8 mouse cellular contexts compared by ENCODE assay signal in genomic region chr4:126131290-126132121, GRCm38 (mm10). TPM values are rescaled to one million over a fixed set of nuclear protein-coding genes. Genes with fewer than 3 reads are reported as not detected.
A peak's percentile ranks its signal among the peaks of the same experiment; 100 is the strongest.
DNase-seq lines count a peak whose midpoint lies in the region; ATAC-seq and TF ChIP-seq lines count a peak whose summit lies in the region.

No protein-coding gene starts in this region.

- no peaks in the 10 kb centered on the region for H3K79me3 ChIP-seq in C2C12 (ENCODE audit: low read depth)

- no peaks in the 10 kb centered on the region for H3K27me3 ChIP-seq in C2C12 (ENCODE audit: control insufficient read depth, insufficient read depth, insufficient read length)
- no peaks in the 10 kb centered on the region for H3K27me3 ChIP-seq in forebrain, embryonic 14.5 days (replicated peaks; ENCODE audit: control insufficient read depth, insufficient read depth, low read length)
- no peaks in the 10 kb centered on the region for H3K27me3 ChIP-seq in hindbrain, postnatal 0 days (ENCODE audit: insufficient read depth, low read length)
- no peaks in the 10 kb centered on the region for H3K27me3 ChIP-seq in limb, embryonic 10.5 days (ENCODE audit: low read depth, poor library complexity, severe bottlenecking)
- H3K27me3 ChIP-seq in midbrain, embryonic 15.5 days (replicated peaks) = no peaks in the 10 kb centered on the region
- H3K27me3 ChIP-seq in thymus, adult 2 months (ENCODE audit: control insufficient read depth, insufficient read depth, low read length) = no peaks in the 10 kb centered on the region

- peaks cover 73% of the 10 kb centered on the region for H3K36me3 ChIP-seq in C2C12 (ENCODE audit: control insufficient read depth, insufficient read depth)
- H3K36me3 ChIP-seq in forebrain, embryonic 14.5 days (ENCODE audit: control insufficient read depth, insufficient read depth, low read length) = peaks cover 56% of the 10 kb centered on the region
- H3K36me3 ChIP-seq in hindbrain, postnatal 0 days (ENCODE audit: insufficient read depth, low read length) = peaks cover 40% of the 10 kb centered on the region
- peaks cover 81% of the 10 kb centered on the region for H3K36me3 ChIP-seq in limb, embryonic 10.5 days
- peaks cover 30% of the 10 kb centered on the region for H3K36me3 ChIP-seq in midbrain, embryonic 15.5 days (replicated peaks)
- peaks cover 5% of the 10 kb centered on the region for H3K36me3 ChIP-seq in thymus, adult 2 months (ENCODE audit: control insufficient read depth, insufficient read depth, low read length)

- H3K27ac ChIP-seq in forebrain, embryonic 14.5 days (ENCODE audit: low read depth, low read length) = peak overlapping the region; percentile 56; the same call in 1 of the 2 replicates
- H3K27ac ChIP-seq in hindbrain, postnatal 0 days = peak overlapping the region; percentile 71
- H3K27ac ChIP-seq in limb, embryonic 10.5 days = peak overlapping the region; percentile 70
- peak overlapping the region; percentile 39; the same call in 1 of the 2 replicates for H3K27ac ChIP-seq in midbrain, embryonic 15.5 days
- no peak overlapping the region; the same call in 1 of the 2 replicates for H3K27ac ChIP-seq in thymus, adult 2 months (ENCODE audit: control insufficient read depth, insufficient read depth, low read length)

- 59% methylated on average over 10 of the region's 10 CpGs for WGBS in forebrain, embryonic 14.5 days
- WGBS in hindbrain, postnatal 0 days = 50% methylated on average over 10 of the region's 10 CpGs
- WGBS in limb, embryonic 10.5 days = 65% methylated on average over 10 of the region's 10 CpGs
- WGBS in midbrain, embryonic 15.5 days = 66% methylated on average over 10 of the region's 10 CpGs
- 67% methylated on average over 10 of the region's 10 CpGs for WGBS in thymus, adult 2 months

- H3K4me3 ChIP-seq in C2C12 (ENCODE audit: insufficient read depth, poor library complexity, severe bottlenecking) = no peak overlapping the region
- no peak overlapping the region for H3K4me3 ChIP-seq in forebrain, embryonic 14.5 days (ENCODE audit: low read depth, low read length)
- H3K4me3 ChIP-seq in hindbrain, postnatal 0 days (ENCODE audit: low read length) = no peak overlapping the region
- no peak overlapping the region for H3K4me3 ChIP-seq in limb, embryonic 10.5 days
- H3K4me3 ChIP-seq in midbrain, embryonic 15.5 days = no peak overlapping the region
- no peak overlapping the region for H3K4me3 ChIP-seq in thymus, adult 2 months (ENCODE audit: control insufficient read depth, insufficient read depth, low read length)

- no peak overlapping the region for H3ac ChIP-seq in C2C12 (ENCODE audit: control insufficient read depth, insufficient read length, low read depth)

- peaks cover 4% of the 10 kb centered on the region for H3K4me1 ChIP-seq in forebrain, embryonic 14.5 days (ENCODE audit: control insufficient read depth, insufficient read depth, low read length)
- peaks cover 15% of the 10 kb centered on the region; the same call in 1 of the 2 replicates for H3K4me1 ChIP-seq in hindbrain, postnatal 0 days (ENCODE audit: insufficient read depth, low read length)
- peaks cover 42% of the 10 kb centered on the region for H3K4me1 ChIP-seq in limb, embryonic 10.5 days
- peaks cover 15% of the 10 kb centered on the region for H3K4me1 ChIP-seq in midbrain, embryonic 15.5 days
- no peaks in the 10 kb centered on the region for H3K4me1 ChIP-seq in thymus, adult 2 months (replicated peaks; ENCODE audit: control insufficient read depth, insufficient read depth, low read length)

- no peak overlapping the region for H3K4me2 ChIP-seq in forebrain, embryonic 14.5 days (ENCODE audit: low read length)
- H3K4me2 ChIP-seq in hindbrain, postnatal 0 days (ENCODE audit: low read depth, low read length) = no peak overlapping the region
- H3K4me2 ChIP-seq in midbrain, embryonic 15.5 days = no peak overlapping the region

- peaks cover 12% of the 10 kb centered on the region for H3K79me2 ChIP-seq in C2C12 (ENCODE audit: control insufficient read depth, insufficient read depth)

- peak; percentile 62; the same call in 1 of the 2 replicates for ATAC-seq in forebrain, embryonic 14.5 days
- peak; percentile 87 for ATAC-seq in hindbrain, postnatal 0 days
- ATAC-seq in midbrain, embryonic 15.5 days (replicated peaks) = 0 out of 2 replicates have a peak, but pooled peaks have one; percentile 62
- ATAC-seq in cerebellum, adult (ENCODE audit: insufficient number of reproducible peaks, low FRiP score, low TSS enrichment) = no peak

- no peaks in the 10 kb centered on the region for H3K9me3 ChIP-seq in forebrain, embryonic 14.5 days (replicated peaks; ENCODE audit: control insufficient read depth, low read length)
- H3K9me3 ChIP-seq in hindbrain, postnatal 0 days (ENCODE audit: low read length) = no peaks in the 10 kb centered on the region
- no peaks in the 10 kb centered on the region for H3K9me3 ChIP-seq in limb, embryonic 10.5 days (replicated peaks)
- H3K9me3 ChIP-seq in midbrain, embryonic 15.5 days = no peaks in the 10 kb centered on the region

- peak; percentile 96 for DNase-seq in NIH3T3 (ENCODE audit: low read depth)
- DNase-seq in forebrain, embryonic 14.5 days (ENCODE audit: low spot score) = peak; percentile 77
- DNase-seq in hindbrain, postnatal 0 days (ENCODE audit: low spot score) = peak; percentile 89
- DNase-seq in limb, embryonic 10.5 days (ENCODE audit: low spot score) = no peak
- DNase-seq in thymus, adult 2 months = no peak

- TF ChIP-seq POLR2A in thymus, adult 2 months (IDR thresholded peaks at IDR 0.05; ENCODE audit: control insufficient read depth, extremely low read depth, insufficient read depth, low read length, poor library complexity) = no peak

- TF ChIP-seq CTCF in C2C12 (IDR thresholded peaks at IDR 0.05; ENCODE audit: control insufficient read depth, insufficient read depth, insufficient read length) = no peak
- TF ChIP-seq CTCF in hindbrain, postnatal 0 days (IDR thresholded peaks at IDR 0.05; ENCODE audit: low read depth) = no peak
- TF ChIP-seq CTCF in thymus, adult 2 months (IDR thresholded peaks at IDR 0.05; ENCODE audit: borderline replicate concordance, control insufficient read depth, extremely low read depth, insufficient read depth, low read length, poor library complexity) = no peak

- H3K9ac ChIP-seq in forebrain, embryonic 14.5 days (ENCODE audit: low read length) = no peak overlapping the region
- no peak overlapping the region for H3K9ac ChIP-seq in hindbrain, postnatal 0 days (replicated peaks; ENCODE audit: low read length)
- H3K9ac ChIP-seq in midbrain, embryonic 15.5 days = no peak overlapping the region

TF ChIP-seq in C2C12, 6 proteins besides CTCF, POLR2A, EP300 and RAD21:
- TF ChIP-seq CEBPB (IDR thresholded peaks at IDR 0.05; ENCODE audit: low read depth) (no peak), MYOG (IDR thresholded peaks at IDR 0.05; ENCODE audit: control insufficient read depth, extremely low read depth, insufficient read length) (no peak), MYOD1 (IDR thresholded peaks at IDR 0.05; ENCODE audit: control insufficient read depth, insufficient read length, low read depth) (no peak), MAX (IDR thresholded peaks at IDR 0.05) (peak; percentile 39), USF1 (IDR thresholded peaks at IDR 0.05; ENCODE audit: low read depth) (no peak), FOSL1 (IDR thresholded peaks at IDR 0.05; ENCODE audit: insufficient read depth, low read length, poor library complexity, severe bottlenecking) (peak; percentile 75)
TF ChIP-seq in C2C12: peak in this region for 2.

RNA-seq across cellular contexts. Expression of gene Eva1b, which starts 16.0 kb away (rescaled TPM):
- 51.6 TPM for polyA plus RNA-seq in C2C12 (2012; fragmentation: generic; extraction: Trizol)
- polyA plus RNA-seq in forebrain, embryonic 14.5 days (2014; fragmentation: Nextera tagmentation; extraction: Ambion mirVana) = 13.4 and 14.2 TPM in 2 replicates
- total RNA-seq in hindbrain, postnatal 0 days (2014; rRNA removed) = 24.9 and 25.6 TPM in 2 replicates
- polyA plus RNA-seq in hindbrain, postnatal 0 days (2015; fragmentation: Nextera tagmentation; extraction: Ambion mirVana) = 11.6 and 12.3 TPM in 2 replicates
- polyA plus RNA-seq in limb, embryonic 10.5 days (2016; fragmentation: Nextera tagmentation; extraction: Ambion mirVana) = 72.7 and 82.2 TPM in 2 replicates
- 11.8 and 12.0 TPM in 2 replicates for polyA plus RNA-seq in midbrain, embryonic 15.5 days (2015; fragmentation: Nextera tagmentation; extraction: Ambion mirVana)
- 94.3 and 95.2 TPM in 2 replicates for polyA plus RNA-seq in thymus, adult 2 months (2012; rRNA removed)

RNA-seq across cellular contexts. Expression of gene Stk40, which starts 27.7 kb away (rescaled TPM):
- polyA plus RNA-seq in C2C12 (2012; fragmentation: generic; extraction: Trizol) = 11.0 TPM
- polyA plus RNA-seq in forebrain, embryonic 14.5 days (2014; fragmentation: Nextera tagmentation; extraction: Ambion mirVana) = 22.2 and 25.1 TPM in 2 replicates
- 19.9 and 23.3 TPM in 2 replicates for total RNA-seq in hindbrain, postnatal 0 days (2014; rRNA removed)
- 17.6 and 19.7 TPM in 2 replicates for polyA plus RNA-seq in hindbrain, postnatal 0 days (2015; fragmentation: Nextera tagmentation; extraction: Ambion mirVana)
- 48.2 and 52.1 TPM in 2 replicates for polyA plus RNA-seq in limb, embryonic 10.5 days (2016; fragmentation: Nextera tagmentation; extraction: Ambion mirVana)
- 34.4 and 35.2 TPM in 2 replicates for polyA plus RNA-seq in midbrain, embryonic 15.5 days (2015; fragmentation: Nextera tagmentation; extraction: Ambion mirVana)
- polyA plus RNA-seq in thymus, adult 2 months (2012; rRNA removed) = 36.5 and 43.1 TPM in 2 replicates

RNA-seq across cellular contexts. Expression of gene Sh3d21, which starts 31.8 kb away (rescaled TPM):
- 0.27 TPM for polyA plus RNA-seq in C2C12 (2012; fragmentation: generic; extraction: Trizol)
- polyA plus RNA-seq in forebrain, embryonic 14.5 days (2014; fragmentation: Nextera tagmentation; extraction: Ambion mirVana) = 1.1 TPM in 2 replicates
- 0.63 and 1.2 TPM in 2 replicates for total RNA-seq in hindbrain, postnatal 0 days (2014; rRNA removed)
- 2.2 and 2.6 TPM in 2 replicates for polyA plus RNA-seq in hindbrain, postnatal 0 days (2015; fragmentation: Nextera tagmentation; extraction: Ambion mirVana)
- 2.9 and 4.7 TPM in 2 replicates for polyA plus RNA-seq in limb, embryonic 10.5 days (2016; fragmentation: Nextera tagmentation; extraction: Ambion mirVana)
- 1.3 TPM in 2 replicates for polyA plus RNA-seq in midbrain, embryonic 15.5 days (2015; fragmentation: Nextera tagmentation; extraction: Ambion mirVana)
- 0.75 and 1.2 TPM in 2 replicates for polyA plus RNA-seq in thymus, adult 2 months (2012; rRNA removed)

RNA-seq across cellular contexts. Expression of gene Lsm10, which starts 35.1 kb away (rescaled TPM):
- polyA plus RNA-seq in C2C12 (2012; fragmentation: generic; extraction: Trizol) = 37.9 TPM
- polyA plus RNA-seq in forebrain, embryonic 14.5 days (2014; fragmentation: Nextera tagmentation; extraction: Ambion mirVana) = 63.1 and 76.6 TPM in 2 replicates
- total RNA-seq in hindbrain, postnatal 0 days (2014; rRNA removed) = 25.1 and 54.7 TPM in 2 replicates
- polyA plus RNA-seq in hindbrain, postnatal 0 days (2015; fragmentation: Nextera tagmentation; extraction: Ambion mirVana) = 42.8 and 42.9 TPM in 2 replicates
- 41.3 and 48.0 TPM in 2 replicates for polyA plus RNA-seq in limb, embryonic 10.5 days (2016; fragmentation: Nextera tagmentation; extraction: Ambion mirVana)
- 48.7 and 53.0 TPM in 2 replicates for polyA plus RNA-seq in midbrain, embryonic 15.5 days (2015; fragmentation: Nextera tagmentation; extraction: Ambion mirVana)
- polyA plus RNA-seq in thymus, adult 2 months (2012; rRNA removed) = 41.0 and 41.7 TPM in 2 replicates

Comparison
In these comparisons a context has a peak if more than half of its experiments do, and no peak if none do; other contexts are left out.
1. DNase-seq: peak in NIH3T3 (single experiment), forebrain, embryonic 14.5 days (single experiment) and hindbrain, postnatal 0 days (single experiment); none in limb, embryonic 10.5 days (single experiment) and thymus, adult 2 months (single experiment).